Mouse (Mus musculus) layer of hippocampus, adult 9-11 months (tissue): ENCODE data around the gene Rufy4.

ENCODE experiments used
- DNase-seq: peaks from one replicate; pipeline ENCODE4 v3.0.0; 2022

The Rufy4 gene

GRCm38 (mm10) chr1:74107931-74108618 lies 17.3 kb upstream of the Rufy4 start:
- DNase-seq = no peak

- no peak for DNase-seq
Observed at GRCm38 (mm10) chr1:74109670-74110069, 15.7 kb upstream of the Rufy4 start.

- DNase-seq = no peak
Observed at GRCm38 (mm10) chr1:74110932-74111695, 14.2 kb upstream of the Rufy4 start.

- no peak for DNase-seq
Observed at GRCm38 (mm10) chr1:74111696-74112030, 13.7 kb upstream of the Rufy4 start.

GRCm38 (mm10) chr1:74113071-74113470 lies 12.3 kb upstream of the Rufy4 start:
- no peak for DNase-seq

- no peak for DNase-seq
Observed at GRCm38 (mm10) chr1:74117876-74118275, 7.5 kb upstream of the Rufy4 start.

- DNase-seq = no peak
Observed at GRCm38 (mm10) chr1:74119115-74119514, 6.2 kb upstream of the Rufy4 start.

- DNase-seq = no peak
Observed at GRCm38 (mm10) chr1:74121138-74121537, 4.2 kb upstream of the Rufy4 start.

- DNase-seq = no peak
Observed at GRCm38 (mm10) chr1:74121821-74122576, 3.3 kb upstream of the Rufy4 start.

- no peak for DNase-seq
Observed at GRCm38 (mm10) chr1:74123215-74123614, 2.1 kb upstream of the Rufy4 start.

- DNase-seq = no peak
Observed at GRCm38 (mm10) chr1:74124021-74124981, 1.0 kb upstream of the Rufy4 start, which contains the start of gene Tns1. Gene Tns1 (minus strand): TSS chr1:74124449.

GRCm38 (mm10) chr1:74130883-74131659 lies 5.7 kb downstream of the Rufy4 start:
- no peak for DNase-seq

GRCm38 (mm10) chr1:74132011-74132410 lies 6.7 kb downstream of the Rufy4 start:
- no peak for DNase-seq

- DNase-seq = no peak
Observed at GRCm38 (mm10) chr1:74133954-74134353, 8.6 kb downstream of the Rufy4 start.

- no peak for DNase-seq
Observed at GRCm38 (mm10) chr1:74135326-74135950, 10.1 kb downstream of the Rufy4 start.

- DNase-seq = no peak
Observed at GRCm38 (mm10) chr1:74139415-74139814, 14.1 kb downstream of the Rufy4 start.

GRCm38 (mm10) chr1:74141781-74142180 lies 16.4 kb downstream of the Rufy4 start:
- no peak for DNase-seq

GRCm38 (mm10) chr1:74149106-74149885 lies 24.0 kb downstream of the Rufy4 start:
- DNase-seq = no peak

GRCm38 (mm10) chr1:74150101-74150500 lies 24.8 kb downstream of the Rufy4 start:
- no peak for DNase-seq

GRCm38 (mm10) chr1:74151091-74151490 lies 25.8 kb downstream of the Rufy4 start:
- DNase-seq = no peak
